Mouse (Mus musculus) gastrocnemius, postnatal 14 days (tissue): ENCODE measurements around the gene Gse1. TPM values are rescaled to one million over a fixed set of nuclear protein-coding genes. Genes with fewer than 3 reads are reported as not detected.

ENCODE experiments used
- DNase-seq: peaks from one replicate; pipeline ENCODE4 v3.0.0; 2021; ENCODE audit warnings: mixed read lengths
- intact Hi-C: fragments of 180-260 bp; cut with DNase I; formaldehyde crosslinking; loops from one replicate; pipeline ENCODE4 v1.15.1; 2025; ENCODE audit warnings: low total_unique reads
- total RNA-seq, 2 experiments: library from RNA; stranded (reverse); gene quantifications; 2 replicates each; pipeline ENCODE4 v1.2.3; 2021

Gse1 gene
- total RNA-seq, 2 experiments from 2014 or later: 22.7 to 28.7 TPM

GRCm38 (mm10) chr8:120288122-120288908, 60.1 kb downstream of the Gse1 start:
- DNase-seq: peak; percentile 78
- intact Hi-C loops: no loop called here

- DNase-seq: no peak
Observed at GRCm38 (mm10) chr8:120289191-120289590, 60.9 kb downstream of the Gse1 start.

GRCm38 (mm10) chr8:120289698-120290181, 61.5 kb downstream of the Gse1 start:
- DNase-seq: peak; percentile 83
- intact Hi-C loops: no loop called here

More at GRCm38 (mm10) chr8:120289191-120289590, 60.9 kb downstream of the Gse1 start:
- intact Hi-C loops: no loop called here

GRCm38 (mm10) chr8:120290614-120291013, 62.4 kb downstream of the Gse1 start:
- DNase-seq: no peak
- intact Hi-C loops: no loop called here

GRCm38 (mm10) chr8:120291650-120292049, 63.4 kb downstream of the Gse1 start:
- intact Hi-C loops: no loop called here
- no peak for DNase-seq

GRCm38 (mm10) chr8:120292316-120293107, 64.3 kb downstream of the Gse1 start:
- peak; percentile 58 for DNase-seq
- intact Hi-C loops: no loop called here

GRCm38 (mm10) chr8:120293421-120294357, 65.4 kb downstream of the Gse1 start:
- intact Hi-C loops: no loop called here
- no peak for DNase-seq

GRCm38 (mm10) chr8:120294982-120295870, 67.0 kb downstream of the Gse1 start:
- no peak for DNase-seq
- intact Hi-C loops: no loop called here

GRCm38 (mm10) chr8:120297000-120297399, 68.7 kb downstream of the Gse1 start:
- no peak for DNase-seq
- intact Hi-C loops: no loop called here

- peak; percentile 29 for DNase-seq
- intact Hi-C loops: no loop called here
Observed at GRCm38 (mm10) chr8:120298601-120299532, 70.6 kb downstream of the Gse1 start.

- intact Hi-C loops: no loop called here
- peak; percentile 75 for DNase-seq
Observed at GRCm38 (mm10) chr8:120300601-120301141, 72.4 kb downstream of the Gse1 start.

- intact Hi-C loops: no loop called here
- no peak for DNase-seq
Observed at GRCm38 (mm10) chr8:120302941-120303675, 74.9 kb downstream of the Gse1 start.

- intact Hi-C loops: no loop called here
- no peak for DNase-seq
Observed at GRCm38 (mm10) chr8:120304097-120304496, 75.8 kb downstream of the Gse1 start.

GRCm38 (mm10) chr8:120305800-120306385, 77.6 kb downstream of the Gse1 start:
- intact Hi-C loops: no loop called here
- no peak for DNase-seq

GRCm38 (mm10) chr8:120307103-120307502, 78.8 kb downstream of the Gse1 start:
- intact Hi-C loops: no loop called here
- no peak for DNase-seq

GRCm38 (mm10) chr8:120307528-120307927, 79.3 kb downstream of the Gse1 start:
- intact Hi-C loops: no loop called here

More at GRCm38 (mm10) chr8:120307528-120307927, 79.3 kb downstream of the Gse1 start:
- DNase-seq: no peak
